Mouse (Mus musculus): ENCODE data around the gene Gria4.

DNA sequence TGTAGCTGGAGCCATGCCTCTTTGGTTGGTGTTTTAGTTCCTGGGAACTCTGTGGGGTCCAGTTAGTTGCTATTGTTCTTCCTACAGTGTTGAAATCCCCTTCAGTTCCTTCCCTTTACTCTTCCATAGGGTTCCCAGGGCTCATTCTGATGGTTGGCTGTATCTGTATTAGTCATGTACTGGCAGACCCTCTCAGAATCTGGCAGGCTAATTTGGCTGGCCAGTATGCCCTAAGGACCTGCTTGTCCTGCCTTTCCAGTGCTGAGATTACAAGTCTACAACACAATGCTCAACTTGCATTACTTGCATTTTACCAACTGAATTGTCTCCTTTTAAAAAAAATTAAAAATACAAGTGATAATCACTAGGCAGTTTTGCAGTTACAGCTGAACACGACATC lies 338.4 kb downstream of the Gria4 start:
- no peak for TF ChIP-seq POLR2A (IDR thresholded peaks at IDR 0.05; ENCODE audit: extremely low read depth, insufficient read depth, low read length)
- no peak for TF ChIP-seq CTCF (IDR thresholded peaks at IDR 0.05; ENCODE audit: extremely low read depth, insufficient read depth, low read length)

Data from cortical plate, adult 2 months (tissue).